Mouse (Mus musculus): Measurements from ENCODE around the gene Vps35l. TPM values are rescaled to one million over a fixed set of nuclear protein-coding genes. Genes with fewer than 3 reads are reported as not detected.

Gene Vps35l
- total RNA-seq (2023), result 10 to 100 TPM; 68.5 to 72.0 TPM

GRCm38 (mm10) chr7:118739975-118740531 is at the start of gene Vps35l:
Gene Vps35l (plus strand): TSS chr7:118740226.

GRCm38 (mm10) chr7:118705101-118705961 is 34.7 kb upstream of the Vps35l start, which contains the start of gene Gde1:
Gene Gde1 (minus strand): TSS chr7:118705778.

GRCm38 (mm10) chr7:118712228-118713173 is 27.5 kb upstream of the Vps35l start, which contains the start of gene Ccp110:
Gene Ccp110 (plus strand): TSS chr7:118712552.

GRCm38 (mm10) chr7:118855171-118855876 is 115.3 kb downstream of the Vps35l start, which contains the start of gene Iqck:
Gene Iqck (plus strand): TSS chr7:118855752.

GRCm38 (mm10) chr7:118855877-118856304 is 115.9 kb downstream of the Vps35l start, which contains the start of gene Knop1:
Gene Knop1 (minus strand): TSS chr7:118856254.

Other genes with a start within 250 kb of the Vps35l start
- under 1 TPM; 0.39 to 0.61 TPM for gene Itpripl2, start 248.3 kb upstream of the Vps35l start, total RNA-seq (2023)
- 10 to 100 TPM; 10.6 to 15.9 TPM for gene Coq7, start 206.9 kb upstream of the Vps35l start, total RNA-seq (2023)
- gene Tmc7, start 155.5 kb upstream of the Vps35l start, total RNA-seq (2023), result under 1 TPM; 0.64 to 0.83 TPM
- not detected for gene Tmc5, start 142.9 kb upstream of the Vps35l start, total RNA-seq (2023)
- gene Gde1, start 34.4 kb upstream of the Vps35l start, total RNA-seq (2023), result 10 to 100 TPM; 32.3 to 36.3 TPM
- 10 to 100 TPM; 10.2 to 10.5 TPM for gene Ccp110, start 27.7 kb upstream of the Vps35l start, total RNA-seq (2023)
- 1 to 10 TPM; 1.3 to 1.5 TPM for gene Iqck, start 115.5 kb downstream of the Vps35l start, total RNA-seq (2023)
- gene Knop1, start 116.0 kb downstream of the Vps35l start, total RNA-seq (2023), result 10 to 100 TPM; 15.5 to 17.5 TPM

Data from B cell, adult 67 days (primary cell).